In the genomic region with DNA sequence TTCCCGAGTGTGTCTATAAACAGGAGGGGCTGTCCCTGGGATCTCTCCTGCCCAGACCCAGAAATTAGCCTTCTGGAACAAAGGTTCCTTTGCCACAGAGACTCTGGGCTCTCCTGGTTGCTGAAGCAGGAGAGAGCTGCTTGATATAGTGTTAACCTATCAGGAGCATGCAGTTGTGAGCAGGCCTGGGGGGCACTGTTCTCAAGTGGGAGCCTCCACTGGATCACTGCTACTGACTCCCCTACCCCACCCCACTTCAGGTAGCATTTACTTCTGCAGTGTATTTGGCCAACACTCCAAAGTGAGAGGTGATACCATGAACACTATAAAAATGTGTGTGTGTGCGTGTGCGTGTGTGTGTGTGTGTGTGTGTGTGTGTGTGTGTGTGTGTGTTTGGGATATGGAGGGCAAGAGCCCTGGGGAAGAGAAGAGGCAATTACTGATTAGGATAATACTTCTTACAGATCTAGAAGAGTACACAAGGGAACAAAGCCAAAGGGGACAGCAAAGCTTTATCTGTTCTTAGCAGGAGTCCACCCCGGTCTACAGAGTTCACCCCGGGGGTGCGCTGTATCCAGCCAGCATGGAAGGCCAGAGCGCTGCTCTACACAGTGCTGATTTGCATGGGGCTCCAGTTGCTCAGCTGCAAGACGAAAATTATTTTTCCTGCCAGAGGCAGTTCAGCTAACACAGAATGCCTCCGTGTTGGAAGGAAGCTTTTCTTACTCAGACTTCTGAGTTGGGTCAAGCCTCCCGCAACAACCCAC, we compare ENCODE assay signal across 1 mouse cellular context.
TF ChIP-seq lines count a peak whose summit lies in the region.

No protein-coding gene starts in this region.

TF ChIP-seq in MEL, 35 proteins besides CTCF, POLR2A, EP300 and RAD21 (continued from another document):
- TF ChIP-seq USF1 (IDR thresholded peaks at IDR 0.05; ENCODE audit: low read depth, low read length) (no peak), KAT2A (conservative IDR thresholded peaks at IDR 0.05; ENCODE audit: low read depth, low read length) (no peak), RCOR1 (IDR thresholded peaks at IDR 0.05; ENCODE audit: low read depth, low read length) (peak; percentile 43; the same call in 1 of the 2 replicates), HCFC1 (IDR thresholded peaks at IDR 0.05; ENCODE audit: low read depth, low read length) (no peak), MAFK (IDR thresholded peaks at IDR 0.05; ENCODE audit: borderline replicate concordance, low read depth, low read length) (no peak), ZMIZ1 (IDR thresholded peaks at IDR 0.05; ENCODE audit: low read depth, low read length) (no peak), BHLHE40 (IDR thresholded peaks at IDR 0.05; ENCODE audit: borderline replicate concordance, low read depth, low read length) (no peak), ZC3H11A (IDR thresholded peaks at IDR 0.05; ENCODE audit: low read depth, low read length) (no peak), MEF2A (IDR thresholded peaks at IDR 0.05; ENCODE audit: extremely low read depth, insufficient replicate concordance, low read depth, low read length, poor library complexity, severe bottlenecking) (no peak), MYC (IDR thresholded peaks at IDR 0.05; ENCODE audit: low read depth, low read length) (peak; percentile 42; the same call in 1 of the 2 replicates), MYB (IDR thresholded peaks at IDR 0.05; ENCODE audit: low read depth, low read length) (no peak)
